Mouse (Mus musculus) midbrain, embryonic 11.5 days (tissue): Measurements from ENCODE around the gene Smpd2. TPM values are rescaled to one million over a fixed set of nuclear protein-coding genes. Genes with fewer than 3 reads are reported as not detected.

ENCODE experiments used
- ATAC-seq: fragments of 200-750 bp; cut with Nextera tagmentation; 2 replicates; pipeline ENCODE4 v1.8.0; 2017; ENCODE audit warnings: moderate TSS enrichment, moderate library complexity; ENCODE audit not compliant: low FRiP score
- DNase-seq: peaks from one replicate; pipeline ENCODE4 v3.0.0; 2015; ENCODE audit warnings: low spot score; ENCODE audit errors: missing footprints
- H3K27ac ChIP-seq: fragments of 300-500 bp; sonication (generic); 2 replicates; pipeline ENCODE4 v1.5.1; 2014; ENCODE audit warnings: low read depth, low read length
- H3K27me3 ChIP-seq: fragments of 300-500 bp; sonication (generic); 2 replicates; pipeline ENCODE4 v1.6.1; 2014; ENCODE audit warnings: mild to moderate bottlenecking, low read length, moderate library complexity, mixed read lengths; ENCODE audit not compliant: control insufficient read depth, insufficient read depth
- H3K36me3 ChIP-seq: fragments of 300-500 bp; sonication (generic); 2 replicates; pipeline ENCODE4 v1.6.1; 2014; ENCODE audit warnings: mild to moderate bottlenecking, low read length, moderate library complexity, mixed read lengths; ENCODE audit not compliant: control insufficient read depth, insufficient read depth
- H3K4me1 ChIP-seq: fragments of 300-500 bp; sonication (generic); 2 replicates; pipeline ENCODE4 v1.6.1; 2014; ENCODE audit warnings: low read length; ENCODE audit not compliant: control insufficient read depth, insufficient read depth
- H3K4me2 ChIP-seq: fragments of 300-500 bp; sonication (generic); 2 replicates; pipeline ENCODE4 v1.6.1; 2014; ENCODE audit warnings: mild to moderate bottlenecking, moderate library complexity
- H3K4me3 ChIP-seq: fragments of 300-500 bp; sonication (generic); 2 replicates; pipeline ENCODE4 v1.5.1; 2014; ENCODE audit warnings: low read depth, low read length
- H3K9ac ChIP-seq: fragments of 300-500 bp; sonication (generic); 2 replicates; pipeline ENCODE4 v1.6.1; 2014; ENCODE audit warnings: low read length
- H3K9me3 ChIP-seq: fragments of 300-500 bp; sonication (generic); 2 replicates; pipeline ENCODE4 v1.6.1; 2016; ENCODE audit warnings: low read length; ENCODE audit not compliant: control insufficient read depth
- WGBS: fragments of 180-500 bp; shearing (Covaris S2); extraction: QIAGEN DNeasy Blood & Tissue Kit; methylation state at CpG from one replicate; pipeline ENCODE4 v1.1.7; 2014; 5-methylcytosine and 5-hydroxymethylcytosine counted together
- polyA plus RNA-seq: library from polyadenylated mRNA; unstranded; fragments of >200 nt; fragmentation: Nextera tagmentation; extraction: Ambion mirVana; gene quantifications from 2 replicates; pipeline ENCODE4 v1.2.1, GENCODE M21; 2014

The Smpd2 gene
- polyA plus RNA-seq, 1 experiment from 2014 or later, result 60.0 TPM

DNA sequence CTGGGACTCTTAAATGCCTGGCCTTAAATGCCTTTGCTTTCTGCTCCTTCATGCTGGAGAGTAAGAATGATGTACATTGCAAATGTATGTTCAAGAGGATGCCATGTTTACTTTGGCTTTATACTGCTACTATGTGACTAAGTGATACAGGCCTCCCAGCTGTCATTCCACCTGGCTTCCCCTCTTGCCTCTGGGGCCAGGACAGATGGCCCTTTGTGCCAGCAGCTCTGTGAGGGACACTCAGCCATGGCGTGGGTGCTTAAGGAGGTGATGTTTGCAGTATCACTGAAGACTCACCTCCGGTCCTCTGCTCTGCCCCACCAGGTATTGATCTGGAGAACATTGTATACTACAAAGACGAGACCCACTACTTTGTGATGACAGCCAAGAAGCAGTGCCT lies 10.2 kb downstream of the Smpd2 start:
- H3K27ac ChIP-seq, result no peak overlapping the region
- peaks cover 19% of the 10 kb centered on the region for H3K4me1 ChIP-seq
- H3K4me2 ChIP-seq, result no peak overlapping the region
- no peak overlapping the region for H3K4me3 ChIP-seq
- ATAC-seq, result no peak
- H3K9ac ChIP-seq, result no peak overlapping the region
- peaks cover 12% of the 10 kb centered on the region for H3K36me3 ChIP-seq
- DNase-seq, result no peak
- no peaks in the 10 kb centered on the region for H3K9me3 ChIP-seq
- H3K27me3 ChIP-seq, result no peaks in the 10 kb centered on the region
- WGBS, result 90% methylated on average over 3 of the region's 3 CpGs

GRCm38 (mm10) chr10:41477278-41478181 lies 12.6 kb downstream of the Smpd2 start:
- no peaks in the 10 kb centered on the region for H3K27me3 ChIP-seq

DNA sequence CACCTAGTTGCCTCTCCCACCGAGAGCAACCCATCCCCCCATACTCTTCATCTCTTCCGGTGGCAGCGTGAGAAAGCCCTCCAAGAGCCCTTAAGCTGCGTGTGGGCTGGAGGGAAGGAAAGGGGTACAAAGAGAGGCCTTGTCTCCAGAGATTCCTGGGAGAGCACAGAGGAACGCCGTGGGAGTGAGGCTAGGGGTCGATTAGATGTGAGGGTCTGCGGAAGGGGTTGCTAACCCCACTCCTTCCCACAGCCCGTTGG lies 13.2 kb downstream of the Smpd2 start:
- Histone ChIP-seq H3K9me3 (no peaks in the 10 kb centered on the region), H3K4me3 (peak overlapping the region; percentile 60), H3K4me1 (peaks cover 19% of the 10 kb centered on the region), H3K27me3 (no peaks in the 10 kb centered on the region), H3K4me2 (peak overlapping the region; percentile 89), H3K36me3 (peaks cover 3% of the 10 kb centered on the region), H3K9ac (peak overlapping the region; percentile 86), H3K27ac (peak overlapping the region; percentile 82)
- DNase-seq, result peak; percentile 96
- WGBS, result 0% methylated on average over 9 of the region's 9 CpGs
- ATAC-seq, result peak; percentile 60

More at GRCm38 (mm10) chr10:41477278-41478181, 12.6 kb downstream of the Smpd2 start:
- Histone ChIP-seq H3K4me2 (peak overlapping the region; percentile 89), H3K9ac (peak overlapping the region; percentile 86), H3K4me3 (peak overlapping the region; percentile 60), H3K9me3 (no peaks in the 10 kb centered on the region), H3K4me1 (peaks cover 19% of the 10 kb centered on the region), H3K27ac (peak overlapping the region; percentile 82), H3K36me3 (peaks cover 4% of the 10 kb centered on the region)
- WGBS, result 1% methylated on average over 20 of the region's 20 CpGs
- peak; percentile 83 for ATAC-seq
- DNase-seq, result peak; percentile 96

DNA sequence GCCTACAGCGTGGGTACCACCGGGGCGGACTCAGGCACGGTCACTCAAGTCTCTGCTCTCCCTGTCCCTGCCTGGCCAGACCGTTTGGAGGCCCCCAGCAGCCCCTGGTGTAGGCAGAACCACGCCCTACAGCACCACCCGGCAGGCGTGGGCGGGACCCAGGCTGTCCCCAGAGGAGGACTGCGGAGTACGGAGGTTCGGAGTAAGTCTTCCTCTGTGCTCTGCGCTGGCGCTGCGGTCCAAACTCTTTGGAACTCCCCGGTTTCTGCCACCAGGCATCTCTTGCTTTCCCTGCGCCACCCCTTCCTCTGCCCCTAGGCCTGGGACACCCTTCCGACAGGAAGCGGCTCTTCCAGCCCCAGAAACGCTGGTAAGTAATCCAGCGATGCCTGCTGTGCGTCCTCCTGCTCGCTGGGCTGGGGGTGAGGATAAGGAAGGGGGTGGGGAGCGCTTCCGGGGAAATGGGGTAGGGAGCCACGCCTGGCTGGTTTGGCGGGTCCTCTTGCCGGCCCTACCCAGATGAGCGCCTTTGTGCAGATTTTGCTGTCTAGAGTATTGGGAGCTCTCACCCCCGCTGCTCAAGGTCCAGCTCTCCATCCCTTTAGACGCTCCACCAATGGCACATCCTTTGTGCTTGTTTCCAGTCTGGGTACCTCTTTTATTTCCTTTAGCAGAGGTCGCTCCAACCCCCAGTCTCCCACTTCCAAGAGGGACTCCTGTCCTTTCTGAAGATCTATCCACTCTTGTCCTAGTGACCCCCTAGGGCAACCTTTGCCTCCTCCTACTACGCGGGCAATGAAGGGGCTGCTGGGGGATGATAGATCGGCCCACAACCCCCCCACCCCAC lies 13.8 kb downstream of the Smpd2 start, which contains the start of gene Mical1:
TSS of gene Mical1 (plus strand) at position 144 of the 847 bp plus-strand sequence.
- ATAC-seq, result peak; percentile 76
- Histone ChIP-seq H3K27me3 (no peaks in the 10 kb centered on the region), H3K36me3 (peaks cover 2% of the 10 kb centered on the region; the same call in 1 of the 2 replicates), H3K4me1 (peaks cover 19% of the 10 kb centered on the region), H3K9me3 (no peaks in the 10 kb centered on the region), H3K4me2 (peak within 1 kb of the TSS; percentile 89), H3K9ac (peak within 1 kb of the TSS; percentile 86), H3K4me3 (peak within 1 kb of the TSS; percentile 60), H3K27ac (peak within 1 kb of the TSS; percentile 82)
- DNase-seq, result peak; percentile 96
- under 1% methylated on average over 35 of the region's 35 CpGs for WGBS

DNA sequence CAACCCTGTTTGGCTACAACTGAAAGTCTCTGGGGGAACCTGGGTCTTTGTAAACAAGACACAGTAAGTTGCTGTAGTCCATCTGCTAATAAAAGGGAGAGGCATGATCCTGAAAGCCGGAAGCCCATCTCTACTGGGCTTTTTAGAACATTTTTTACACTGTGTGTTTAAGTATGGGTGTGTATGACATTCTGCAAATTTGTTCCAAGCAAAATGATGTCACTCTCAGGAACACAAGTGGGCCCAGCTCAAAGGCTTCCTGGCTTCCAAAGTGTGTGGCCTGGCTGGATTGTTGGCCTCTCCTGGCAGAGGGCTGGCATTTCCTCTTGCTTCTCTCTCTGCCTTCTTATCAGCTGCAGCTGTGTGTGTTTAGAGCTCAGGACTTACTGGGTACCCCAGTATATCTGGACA lies 15.2 kb downstream of the Smpd2 start:
- peaks cover 2% of the 10 kb centered on the region; the same call in 1 of the 2 replicates for H3K36me3 ChIP-seq
- H3K4me2 ChIP-seq, result no peak overlapping the region
- H3K27me3 ChIP-seq, result no peaks in the 10 kb centered on the region
- H3K9ac ChIP-seq, result no peak overlapping the region
- WGBS, result 91% methylated on average over 1 of the region's 1 CpGs
- ATAC-seq, result no peak
- H3K4me1 ChIP-seq, result peaks cover 19% of the 10 kb centered on the region
- DNase-seq, result no peak
- H3K9me3 ChIP-seq, result no peaks in the 10 kb centered on the region
- no peak overlapping the region for H3K4me3 ChIP-seq
- no peak overlapping the region for H3K27ac ChIP-seq

- no peak overlapping the region for H3K4me2 ChIP-seq
- ATAC-seq, result no peak
- no peak overlapping the region for H3K9ac ChIP-seq
- peaks cover 19% of the 10 kb centered on the region for H3K4me1 ChIP-seq
- no peak overlapping the region for H3K27ac ChIP-seq
- no peak overlapping the region for H3K4me3 ChIP-seq
- WGBS, result 83% methylated on average over 6 of the region's 6 CpGs
- no peaks in the 10 kb centered on the region for H3K27me3 ChIP-seq
- no peaks in the 10 kb centered on the region; the same call in 1 of the 2 replicates for H3K36me3 ChIP-seq
- no peak for DNase-seq
- H3K9me3 ChIP-seq, result no peaks in the 10 kb centered on the region
Observed at GRCm38 (mm10) chr10:41473782-41474468, 16.2 kb downstream of the Smpd2 start.

- Histone ChIP-seq H3K36me3 (no peaks in the 10 kb centered on the region), H3K4me3 (no peak overlapping the region), H3K9ac (no peak overlapping the region), H3K27ac (no peak overlapping the region), H3K9me3 (no peaks in the 10 kb centered on the region), H3K4me2 (no peak overlapping the region), H3K4me1 (peaks cover 16% of the 10 kb centered on the region), H3K27me3 (no peaks in the 10 kb centered on the region)
- DNase-seq (no peak), ATAC-seq (no peak)
- WGBS, result 83% methylated on average over 5 of the region's 5 CpGs
Observed at GRCm38 (mm10) chr10:41472962-41473481, 17.1 kb downstream of the Smpd2 start.

DNA sequence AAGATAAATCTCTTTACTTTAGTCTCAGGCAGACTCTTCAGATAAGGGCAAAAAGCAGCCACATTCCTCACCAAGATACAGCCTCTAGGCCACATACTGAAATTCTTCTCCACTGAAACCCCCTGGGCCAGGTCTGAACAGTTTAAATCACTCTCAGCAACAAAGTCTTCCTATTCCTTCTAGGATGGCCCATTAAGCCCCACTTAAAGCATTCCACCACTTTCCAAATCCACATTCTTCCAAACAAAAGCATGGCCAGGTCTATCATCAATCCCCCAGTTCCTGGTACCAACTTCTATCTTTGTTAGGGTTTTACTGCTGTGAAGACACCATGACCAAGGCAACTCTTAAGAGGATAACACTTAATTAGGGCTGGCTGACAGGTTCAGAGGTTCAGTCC lies 17.6 kb downstream of the Smpd2 start:
- H3K4me2 ChIP-seq, result no peak overlapping the region
- H3K9ac ChIP-seq, result no peak overlapping the region
- H3K27ac ChIP-seq, result no peak overlapping the region
- DNase-seq (no peak), ATAC-seq (no peak)
- H3K9me3 ChIP-seq, result no peaks in the 10 kb centered on the region
- H3K36me3 ChIP-seq, result no peaks in the 10 kb centered on the region
- H3K4me3 ChIP-seq, result no peak overlapping the region
- H3K4me1 ChIP-seq, result peaks cover 11% of the 10 kb centered on the region
- H3K27me3 ChIP-seq, result no peaks in the 10 kb centered on the region
